Mouse (Mus musculus): ENCODE results near the gene Slco4a1.

The Slco4a1 gene

DNA sequence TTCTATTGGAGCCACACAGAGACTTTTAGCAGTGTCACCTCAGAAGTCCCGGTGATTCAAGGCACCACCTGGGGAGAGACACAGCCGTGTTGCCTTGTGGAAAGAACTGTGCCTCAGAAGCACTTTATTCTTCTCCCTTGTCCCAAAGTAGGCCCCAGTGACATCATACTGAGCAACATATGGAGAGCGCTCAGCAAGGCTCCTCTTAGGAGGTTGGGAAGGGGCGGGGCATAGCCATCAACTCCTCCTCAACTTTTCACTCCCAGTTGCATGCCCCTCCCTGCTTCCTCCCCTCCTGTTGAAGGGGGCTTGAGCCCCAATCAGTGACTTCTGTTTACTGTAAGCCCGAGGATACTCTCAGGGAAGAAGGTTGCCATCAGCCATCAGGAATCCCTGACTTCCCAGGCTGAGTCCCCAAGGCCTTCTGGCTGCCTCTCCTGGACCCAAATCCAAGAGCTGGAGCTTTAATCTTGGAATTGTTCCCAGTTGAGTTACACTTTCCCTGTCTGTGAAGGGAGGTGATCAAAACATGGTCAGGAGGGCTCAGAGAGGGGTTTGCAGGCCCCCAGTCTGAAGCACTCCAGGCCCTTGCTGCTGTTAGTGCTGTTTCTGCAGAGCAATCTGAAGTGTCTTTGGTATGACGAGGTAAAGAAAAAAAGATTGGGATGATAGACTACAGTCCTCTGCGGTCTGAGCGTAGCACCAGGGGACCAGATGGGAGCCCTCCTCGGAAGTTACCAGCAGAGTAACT is 45.3 kb downstream of the Slco4a1 start:
- no peak for DNase-seq (ENCODE audit: low read depth, low spot score)

DNA sequence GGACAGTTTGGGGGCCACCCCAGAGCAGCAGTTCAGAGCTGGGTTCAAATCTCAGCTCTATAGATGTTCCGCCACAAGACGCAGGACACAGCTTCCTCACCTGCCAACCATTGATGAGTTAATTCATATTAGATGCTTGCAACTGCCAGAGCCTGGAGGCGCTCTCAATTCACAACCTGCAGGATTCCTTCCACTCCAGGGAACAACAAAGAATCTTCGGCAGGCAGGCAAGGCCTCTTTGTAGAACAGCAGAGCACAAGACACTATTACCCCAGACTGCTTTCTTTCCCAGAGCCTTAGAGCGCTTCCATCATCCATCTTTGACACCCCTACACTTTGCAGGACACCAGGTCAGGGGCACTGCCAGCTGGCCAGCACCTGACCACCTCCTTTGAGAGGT is 50.2 kb downstream of the Slco4a1 start:
- DNase-seq (ENCODE audit: low read depth, low spot score): no peak

DNA sequence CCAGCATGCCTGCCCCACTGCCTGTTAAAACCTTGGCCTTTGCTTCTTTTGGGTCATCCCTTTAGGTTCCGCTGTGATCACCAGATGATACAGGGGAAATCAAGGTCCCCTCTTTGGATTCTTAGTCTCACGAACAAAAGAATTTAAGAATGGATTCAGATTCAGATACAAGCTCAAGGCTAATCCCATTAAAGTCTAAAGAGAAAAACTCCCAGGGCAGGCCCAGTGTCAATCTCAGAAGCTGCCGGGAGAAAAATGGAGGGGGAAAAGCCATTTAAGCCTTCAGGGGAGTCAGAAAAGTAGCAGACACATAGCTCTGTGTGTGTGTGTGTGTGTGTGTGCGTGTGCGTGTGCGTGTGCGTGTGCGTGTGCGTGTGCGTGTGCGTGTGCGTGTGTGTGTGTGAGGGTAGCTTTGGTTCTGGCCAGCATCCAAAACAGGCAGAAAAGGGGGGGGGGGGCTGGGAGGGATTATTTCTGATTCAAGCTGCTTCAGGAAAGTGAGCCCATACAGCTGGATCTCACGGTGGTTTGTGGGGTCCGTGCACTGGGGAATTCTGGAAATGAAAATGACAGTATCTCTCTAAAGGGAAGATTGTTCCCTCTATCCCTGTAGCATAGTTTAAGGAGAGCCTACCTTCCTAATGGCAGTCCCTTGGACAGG is 52.5 kb downstream of the Slco4a1 start:
- no peak for DNase-seq (ENCODE audit: low read depth, low spot score)

DNA sequence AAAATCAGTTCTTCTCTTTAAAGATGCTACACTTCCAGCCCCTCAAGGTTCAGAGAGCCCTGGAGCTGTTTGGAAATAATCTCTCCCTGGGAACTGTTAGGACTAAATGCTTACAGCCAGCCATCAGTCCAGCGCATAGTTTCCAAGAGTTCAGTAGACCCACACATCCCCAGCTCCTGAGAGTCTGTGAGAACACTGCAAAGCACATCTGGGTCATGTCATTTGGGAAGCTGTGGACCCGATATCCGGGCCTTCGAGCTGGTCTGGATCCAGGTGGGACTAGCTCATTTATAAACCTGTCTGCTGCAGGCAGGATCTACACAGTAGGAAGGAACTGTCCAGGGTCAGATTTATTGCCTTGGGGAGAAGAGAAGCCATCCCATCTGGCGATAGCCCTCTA is 54.8 kb downstream of the Slco4a1 start:
- no peak for DNase-seq (ENCODE audit: low read depth, low spot score)

DNA sequence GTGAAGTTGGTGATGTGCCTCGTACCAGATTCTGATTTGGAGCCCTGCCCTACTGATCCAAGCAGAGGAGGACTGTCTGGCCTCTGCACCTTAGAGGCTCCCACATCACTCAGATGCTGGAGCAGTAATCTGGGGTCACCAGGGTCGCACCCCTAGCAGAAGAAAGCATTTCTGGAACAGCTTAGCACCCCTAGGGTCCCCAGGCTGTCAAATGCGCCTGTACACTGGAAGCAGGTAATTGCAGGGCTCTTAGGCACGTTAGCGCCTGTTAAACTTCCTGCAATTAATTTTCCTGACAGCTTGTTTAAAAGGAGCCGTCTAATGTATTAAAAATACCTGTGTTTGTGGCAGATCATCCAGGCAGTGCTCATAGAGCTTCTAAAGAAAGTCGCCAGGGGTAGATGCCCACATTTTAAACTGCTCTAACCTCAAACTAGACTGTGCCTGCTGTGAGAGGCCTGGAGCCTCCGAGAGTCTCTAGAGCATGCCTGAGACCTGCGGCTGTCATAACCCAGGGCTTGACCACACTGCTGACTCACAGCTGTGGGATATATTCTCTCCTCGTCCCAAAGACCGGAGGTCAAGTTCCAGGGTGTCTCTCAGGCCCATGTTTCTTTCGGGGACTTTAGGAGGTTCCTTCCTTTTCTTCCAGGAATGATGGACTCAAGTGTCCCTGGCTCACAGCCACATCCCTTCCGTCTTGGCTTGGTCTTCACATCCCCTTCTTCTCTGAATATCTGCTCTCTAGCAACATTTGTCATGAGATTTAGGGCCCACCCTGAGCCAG is 56.0 kb downstream of the Slco4a1 start:
- DNase-seq (ENCODE audit: low read depth, low spot score): no peak

DNA sequence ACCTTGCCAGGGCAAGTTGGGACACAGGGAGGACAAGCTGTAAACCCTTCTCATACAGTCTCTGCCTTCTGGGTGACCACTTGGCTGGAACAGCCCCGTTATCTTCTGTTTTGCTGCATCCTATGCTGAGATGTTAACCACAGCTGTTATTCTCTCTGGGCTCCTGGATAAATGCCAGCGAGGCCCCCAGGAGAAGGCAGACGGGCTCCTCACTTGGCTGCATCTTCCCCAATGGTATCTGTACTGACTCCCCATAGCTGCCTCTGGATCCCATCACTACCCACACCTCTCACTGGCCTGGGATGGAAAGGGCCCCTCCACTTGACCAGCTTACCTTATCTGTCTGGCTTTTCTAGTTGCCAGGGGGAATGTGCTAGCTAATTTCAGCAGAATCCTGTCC is 57.0 kb downstream of the Slco4a1 start:
- DNase-seq (ENCODE audit: low read depth, low spot score): no peak

DNA sequence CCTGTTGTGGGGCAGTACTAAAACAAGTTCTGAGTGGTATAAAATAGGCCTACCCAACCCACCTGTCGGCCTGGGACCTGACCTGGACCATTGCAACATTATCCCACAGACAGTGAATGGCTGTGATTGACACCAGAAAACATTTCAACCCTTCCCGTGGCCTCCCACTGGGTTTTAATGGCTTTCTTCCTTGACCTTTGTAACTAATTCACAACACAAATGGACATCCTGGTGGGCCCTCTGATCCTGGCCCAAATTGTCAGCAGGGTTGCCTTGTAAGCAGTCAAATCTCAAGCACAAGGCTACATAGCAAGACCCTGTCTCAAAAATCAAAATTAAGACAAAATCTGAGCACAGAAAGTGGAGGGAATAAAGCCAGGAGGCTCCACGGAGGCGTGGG is 57.8 kb downstream of the Slco4a1 start:
- peak; percentile 46 for DNase-seq (ENCODE audit: low read depth, low spot score)

DNA sequence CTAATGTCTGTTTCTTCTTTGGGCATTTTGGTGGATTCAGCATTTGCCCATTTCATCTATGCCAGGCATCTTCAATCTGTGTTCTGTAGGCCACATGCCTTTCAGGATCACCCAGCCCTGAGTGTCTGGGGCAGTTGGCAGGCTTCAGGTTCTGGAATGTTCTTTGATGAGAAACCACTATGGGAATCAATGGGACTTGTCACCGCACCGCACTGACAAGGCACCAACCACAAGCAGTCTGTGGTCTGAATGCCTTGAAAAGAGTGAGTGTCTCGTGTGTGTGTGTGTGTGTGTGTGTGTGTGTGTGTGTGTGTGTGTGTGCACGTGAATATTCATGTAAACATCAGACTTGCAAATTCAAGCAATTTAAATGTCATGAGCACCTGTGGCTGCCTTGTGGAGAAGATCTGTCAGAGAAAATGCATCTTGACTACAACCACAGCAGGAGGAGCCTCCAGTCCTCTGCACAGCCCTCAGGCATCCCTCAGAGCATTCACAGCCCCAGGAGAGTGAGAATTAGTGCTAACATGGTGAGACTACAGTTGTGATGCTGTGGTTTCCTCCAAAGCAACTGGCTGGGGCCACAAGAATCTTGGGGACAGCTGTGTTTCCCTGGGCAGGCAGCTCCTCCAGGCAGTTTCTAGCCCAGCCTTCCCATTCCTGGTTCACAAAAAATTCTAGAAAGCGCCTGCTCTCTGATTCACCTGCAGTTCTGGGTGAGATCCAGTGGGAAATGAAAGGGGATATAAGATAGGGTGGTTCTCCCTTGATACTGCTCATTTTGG is 65.6 kb downstream of the Slco4a1 start:
- DNase-seq (ENCODE audit: low read depth, low spot score): no peak

DNA sequence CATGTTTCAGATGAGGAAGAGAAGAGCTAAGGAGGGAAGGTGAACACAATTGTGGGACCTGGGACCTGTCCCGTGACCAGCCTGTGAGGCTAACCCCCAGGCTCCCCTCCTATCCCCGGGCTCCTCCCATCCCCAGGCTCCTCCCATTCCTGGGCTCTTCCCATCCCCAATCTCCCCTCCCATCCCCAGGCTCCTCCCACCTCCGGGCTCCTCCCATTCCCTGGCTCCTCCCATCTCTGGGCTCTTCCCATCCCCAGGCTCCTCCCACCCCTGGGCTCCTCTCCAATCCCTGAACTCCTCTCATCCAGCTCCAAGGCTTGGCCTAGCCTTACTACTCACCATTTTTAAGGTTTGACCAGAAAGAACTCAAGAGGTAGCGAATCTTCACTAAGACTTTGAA is 66.8 kb downstream of the Slco4a1 start:
- peak; percentile 27 for DNase-seq (ENCODE audit: low read depth, low spot score)
